Mouse (Mus musculus) embryonic facial prominence, embryonic 13.5 days (tissue): Measurements from ENCODE around the gene Sec11a. TPM values are rescaled to one million over a fixed set of nuclear protein-coding genes. Genes with fewer than 3 reads are reported as not detected.
A peak's percentile ranks its signal among the peaks of the same experiment; 100 is the strongest.

Experiments
- ATAC-seq: fragments of 200-750 bp; cut with Nextera tagmentation; 2 replicates; pipeline ENCODE4 v1.8.0; 2017; ENCODE audit warnings: low read depth; ENCODE audit not compliant: insufficient number of reproducible peaks, insufficient read depth, low FRiP score, low TSS enrichment
- H3K27ac ChIP-seq: fragments of 300-500 bp; sonication (generic); 2 replicates; pipeline ENCODE4 v1.5.1; 2015; ENCODE audit warnings: moderate library complexity, mild to moderate bottlenecking, inconsistent platforms
- H3K27me3 ChIP-seq: fragments of 300-500 bp; sonication (generic); 2 replicates; pipeline ENCODE4 v1.6.1; 2015; ENCODE audit warnings: mild to moderate bottlenecking, inconsistent platforms
- H3K36me3 ChIP-seq: fragments of 300-500 bp; sonication (generic); 2 replicates; pipeline ENCODE4 v1.6.1; 2015; ENCODE audit warnings: mild to moderate bottlenecking, inconsistent platforms
- H3K4me1 ChIP-seq: fragments of 300-500 bp; sonication (generic); 2 replicates; pipeline ENCODE4 v1.6.1; 2015; ENCODE audit warnings: inconsistent platforms
- H3K4me2 ChIP-seq: fragments of 300-500 bp; sonication (generic); 2 replicates; pipeline ENCODE4 v1.6.1; 2015; ENCODE audit warnings: moderate library complexity, mild to moderate bottlenecking, inconsistent platforms
- H3K4me3 ChIP-seq: fragments of 300-500 bp; sonication (generic); 2 replicates; pipeline ENCODE4 v1.5.1; 2015; ENCODE audit warnings: mild to moderate bottlenecking, inconsistent platforms
- H3K9ac ChIP-seq: fragments of 300-500 bp; sonication (generic); 2 replicates; pipeline ENCODE4 v1.6.1; 2015; ENCODE audit warnings: mild to moderate bottlenecking, inconsistent platforms
- H3K9me3 ChIP-seq: fragments of 300-500 bp; sonication (generic); 2 replicates; pipeline ENCODE4 v1.6.1; 2016; ENCODE audit warnings: inconsistent platforms
- WGBS: fragments of 180-500 bp; shearing (Covaris S2); methylation state at CpG from one replicate; pipeline ENCODE4 v1.1.7; 2015; ENCODE audit warnings: mixed read lengths; 5-methylcytosine and 5-hydroxymethylcytosine counted together
- polyA plus RNA-seq: library from polyadenylated mRNA; unstranded; fragments of >200 nt; fragmentation: Nextera tagmentation; extraction: Ambion mirVana; gene quantifications from 2 replicates; pipeline ENCODE4 v1.2.1, GENCODE M21; 2015

The Sec11a gene
- polyA plus RNA-seq, 1 experiment from 2014 or later: 212 TPM

GRCm38 (mm10) chr7:80894196-80894595 lies 53.4 kb downstream of the Sec11a start:
- Histone ChIP-seq H3K4me2 (no peak overlapping the region), H3K4me3 (no peak overlapping the region), H3K36me3 (peaks cover 87% of the 10 kb centered on the region), H3K9me3 (no peaks in the 10 kb centered on the region), H3K27ac (no peak overlapping the region), H3K27me3 (no peaks in the 10 kb centered on the region), H3K9ac (no peak overlapping the region), H3K4me1 (peaks cover 8% of the 10 kb centered on the region)
- ATAC-seq: no peak
- 85% methylated on average over 7 of the region's 7 CpGs for WGBS

GRCm38 (mm10) chr7:80893753-80894129 lies 53.8 kb downstream of the Sec11a start:
- no peak for ATAC-seq
- no peaks in the 10 kb centered on the region for H3K9me3 ChIP-seq
- no peak overlapping the region for H3K4me3 ChIP-seq
- H3K27me3 ChIP-seq: no peaks in the 10 kb centered on the region
- H3K4me1 ChIP-seq: peaks cover 12% of the 10 kb centered on the region
- H3K9ac ChIP-seq: 0 out of 2 replicates have a peak overlapping the region, but pooled peaks have one; percentile 27
- H3K36me3 ChIP-seq: peaks cover 84% of the 10 kb centered on the region
- 87% methylated on average over 6 of the region's 6 CpGs for WGBS
- no peak overlapping the region for H3K27ac ChIP-seq
- no peak overlapping the region for H3K4me2 ChIP-seq

- no peak overlapping the region for H3K27ac ChIP-seq
- no peak for ATAC-seq
- H3K9ac ChIP-seq: 0 out of 2 replicates have a peak overlapping the region, but pooled peaks have one; percentile 27
- no peaks in the 10 kb centered on the region for H3K27me3 ChIP-seq
- H3K4me3 ChIP-seq: no peak overlapping the region
- WGBS: 95% methylated on average over 15 of the region's 15 CpGs
- H3K36me3 ChIP-seq: peaks cover 84% of the 10 kb centered on the region
- H3K4me2 ChIP-seq: no peak overlapping the region
- no peaks in the 10 kb centered on the region for H3K9me3 ChIP-seq
- H3K4me1 ChIP-seq: peaks cover 13% of the 10 kb centered on the region
Measured at GRCm38 (mm10) chr7:80893086-80893752, 54.4 kb downstream of the Sec11a start.

- Histone ChIP-seq H3K9ac (peak overlapping the region; percentile 55), H3K36me3 (peaks cover 56% of the 10 kb centered on the region), H3K4me2 (peak overlapping the region; percentile 16), H3K4me1 (peaks cover 13% of the 10 kb centered on the region), H3K27me3 (no peaks in the 10 kb centered on the region), H3K9me3 (no peaks in the 10 kb centered on the region), H3K27ac (peak overlapping the region; percentile 86), H3K4me3 (no peak overlapping the region)
- ATAC-seq: no peak
- WGBS: 69% methylated on average over 13 of the region's 13 CpGs
Measured at GRCm38 (mm10) chr7:80889841-80890241, 57.7 kb downstream of the Sec11a start.

- Histone ChIP-seq H3K4me2 (peak overlapping the region; percentile 16), H3K36me3 (peaks cover 48% of the 10 kb centered on the region), H3K9ac (peak overlapping the region; percentile 55; the same call in 1 of the 2 replicates), H3K9me3 (no peaks in the 10 kb centered on the region), H3K4me3 (no peak overlapping the region), H3K27me3 (no peaks in the 10 kb centered on the region), H3K27ac (peak overlapping the region; percentile 86), H3K4me1 (peaks cover 13% of the 10 kb centered on the region)
- peak; percentile 77 for ATAC-seq
- 36% methylated on average over 9 of the region's 9 CpGs for WGBS
Measured at GRCm38 (mm10) chr7:80889021-80889511, 58.5 kb downstream of the Sec11a start.

DNA sequence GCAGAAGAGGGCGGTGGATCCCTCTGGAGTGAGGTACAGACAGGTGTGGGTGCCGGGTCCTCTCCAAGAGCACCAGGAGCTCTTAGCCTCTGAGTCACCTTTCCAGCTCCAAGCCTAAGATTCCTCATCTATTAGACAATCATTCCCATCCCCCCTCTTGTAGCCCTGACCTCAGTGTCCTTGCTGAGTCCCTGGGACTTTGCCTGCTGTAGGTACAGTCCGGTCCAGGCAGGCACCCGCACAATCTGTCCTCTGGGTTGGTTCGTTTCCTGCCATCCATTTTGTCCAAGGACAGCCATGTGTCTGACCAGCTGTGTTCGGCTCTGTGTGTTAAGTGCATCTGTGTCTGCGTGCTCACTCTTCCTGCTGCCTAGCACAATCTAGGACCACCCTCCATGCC lies 59.0 kb downstream of the Sec11a start:
- Histone ChIP-seq H3K9ac (no peak overlapping the region), H3K4me2 (no peak overlapping the region), H3K27me3 (no peaks in the 10 kb centered on the region), H3K27ac (peak overlapping the region; percentile 86), H3K36me3 (peaks cover 43% of the 10 kb centered on the region), H3K9me3 (no peaks in the 10 kb centered on the region), H3K4me3 (no peak overlapping the region), H3K4me1 (peaks cover 13% of the 10 kb centered on the region)
- 73% methylated on average over 7 of the region's 7 CpGs for WGBS
- no peak for ATAC-seq

DNA sequence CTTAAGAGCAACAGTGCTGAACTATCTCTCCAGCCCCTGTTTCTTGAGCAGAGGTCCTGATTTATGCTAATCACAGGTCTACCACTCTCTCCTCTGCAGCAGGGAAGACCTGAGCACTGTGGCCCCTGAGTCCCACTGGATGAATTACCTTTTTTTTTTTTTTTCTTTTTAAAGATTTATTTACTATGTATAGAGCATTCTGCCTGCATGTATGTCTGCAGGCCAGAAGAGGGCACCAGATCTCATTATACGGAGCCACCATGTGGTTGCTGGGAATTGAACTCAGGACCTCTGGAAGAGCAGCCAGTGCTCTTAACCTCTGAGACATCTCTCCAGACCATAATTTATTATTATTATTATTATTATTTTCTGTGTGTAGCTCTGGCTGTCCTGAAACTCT lies 61.9 kb downstream of the Sec11a start:
- Histone ChIP-seq H3K4me3 (no peak overlapping the region), H3K27me3 (no peaks in the 10 kb centered on the region), H3K4me2 (no peak overlapping the region), H3K9ac (no peak overlapping the region), H3K4me1 (peaks cover 17% of the 10 kb centered on the region), H3K36me3 (peaks cover 14% of the 10 kb centered on the region), H3K9me3 (no peaks in the 10 kb centered on the region), H3K27ac (no peak overlapping the region)
- WGBS: 11% methylated on average over 1 of the region's 1 CpGs
- no peak for ATAC-seq

DNA sequence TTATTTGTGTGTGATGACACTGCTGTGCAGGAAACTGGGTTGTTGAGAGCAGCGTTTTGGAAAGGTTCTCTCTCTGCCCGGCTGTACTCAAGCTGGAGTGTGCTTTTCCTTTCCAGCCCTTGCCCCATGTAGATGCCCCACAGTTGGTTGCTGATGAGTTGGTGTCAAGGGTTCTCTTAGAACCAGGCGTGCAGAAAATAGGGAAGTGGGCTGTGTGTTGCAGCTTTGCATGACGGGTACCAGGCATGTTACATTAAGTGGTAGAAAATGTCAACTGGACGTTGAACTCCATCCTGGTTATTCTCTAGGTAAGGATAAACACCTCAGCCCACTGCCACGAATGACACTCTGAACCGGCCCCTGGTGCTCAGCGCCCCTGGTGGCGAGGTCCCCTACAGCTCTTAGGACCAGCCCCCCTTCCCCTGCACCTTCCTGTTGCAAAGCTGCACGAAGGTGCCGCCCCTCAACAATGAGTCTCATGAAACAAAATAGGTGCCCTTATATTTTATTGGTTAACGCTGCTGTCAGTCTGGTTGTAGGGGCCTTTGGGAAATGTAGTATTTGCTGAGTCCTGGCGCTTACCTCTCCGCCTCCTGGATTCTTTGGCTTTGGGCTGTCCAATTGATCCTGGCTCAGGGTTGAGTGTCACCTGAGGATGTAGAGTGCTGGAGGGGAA lies 64.6 kb downstream of the Sec11a start:
- Histone ChIP-seq H3K4me2 (peak overlapping the region; percentile 57), H3K4me3 (peak overlapping the region; percentile 30), H3K9me3 (no peaks in the 10 kb centered on the region), H3K36me3 (peaks cover 7% of the 10 kb centered on the region), H3K27ac (no peak overlapping the region), H3K4me1 (peaks cover 4% of the 10 kb centered on the region; the same call in 1 of the 2 replicates), H3K9ac (peak overlapping the region; percentile 55; the same call in 1 of the 2 replicates), H3K27me3 (no peaks in the 10 kb centered on the region)
- ATAC-seq: peak; percentile 78
- WGBS: 21% methylated on average over 14 of the region's 14 CpGs

DNA sequence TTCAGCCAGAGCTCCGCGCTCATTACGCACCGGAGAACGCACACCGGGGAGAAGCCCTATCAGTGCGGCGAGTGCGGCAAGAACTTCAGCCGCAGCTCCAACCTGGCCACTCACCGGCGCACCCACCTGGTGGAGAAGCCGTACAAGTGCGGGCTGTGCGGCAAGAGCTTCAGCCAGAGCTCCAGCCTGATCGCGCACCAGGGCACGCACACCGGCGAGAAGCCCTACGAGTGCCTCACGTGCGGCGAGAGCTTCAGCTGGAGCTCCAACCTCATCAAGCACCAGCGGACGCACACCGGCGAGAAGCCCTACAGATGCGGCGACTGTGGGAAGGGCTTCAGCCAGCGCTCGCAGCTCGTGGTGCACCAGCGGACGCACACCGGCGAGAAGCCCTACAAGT lies 71.9 kb downstream of the Sec11a start:
- Histone ChIP-seq H3K9me3 (no peaks in the 10 kb centered on the region), H3K9ac (no peak overlapping the region), H3K4me3 (no peak overlapping the region), H3K4me2 (no peak overlapping the region), H3K36me3 (peaks cover 73% of the 10 kb centered on the region), H3K4me1 (peaks cover 4% of the 10 kb centered on the region; the same call in 1 of the 2 replicates), H3K27me3 (no peaks in the 10 kb centered on the region), H3K27ac (no peak overlapping the region)
- 39% methylated on average over 37 of the region's 37 CpGs for WGBS
- ATAC-seq: no peak

DNA sequence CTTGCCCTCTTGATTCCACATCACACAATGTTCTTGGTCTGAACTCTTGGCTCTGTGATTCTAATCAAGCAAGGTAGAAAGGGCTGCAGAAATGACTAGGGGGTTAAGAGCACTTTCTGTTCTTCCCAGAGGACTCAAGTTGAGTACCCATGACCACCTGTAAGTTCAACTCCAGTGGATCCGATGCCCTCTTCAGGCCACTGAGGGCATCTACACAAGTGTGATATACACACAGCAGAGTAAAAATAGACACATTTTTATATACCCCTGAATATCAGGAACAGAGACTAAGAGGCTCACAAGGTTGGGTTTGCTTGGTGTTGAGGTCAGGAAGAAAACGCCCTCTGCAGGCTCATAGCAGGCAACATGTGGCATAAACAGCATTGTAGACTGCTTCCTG lies 73.9 kb downstream of the Sec11a start:
- ATAC-seq: no peak
- H3K9me3 ChIP-seq: no peaks in the 10 kb centered on the region
- H3K4me2 ChIP-seq: no peak overlapping the region
- H3K36me3 ChIP-seq: peaks cover 90% of the 10 kb centered on the region
- H3K9ac ChIP-seq: no peak overlapping the region
- WGBS: 96% methylated on average over 2 of the region's 2 CpGs
- H3K27me3 ChIP-seq: no peaks in the 10 kb centered on the region
- no peak overlapping the region for H3K27ac ChIP-seq
- no peak overlapping the region for H3K4me3 ChIP-seq
- peaks cover 4% of the 10 kb centered on the region; the same call in 1 of the 2 replicates for H3K4me1 ChIP-seq

DNA sequence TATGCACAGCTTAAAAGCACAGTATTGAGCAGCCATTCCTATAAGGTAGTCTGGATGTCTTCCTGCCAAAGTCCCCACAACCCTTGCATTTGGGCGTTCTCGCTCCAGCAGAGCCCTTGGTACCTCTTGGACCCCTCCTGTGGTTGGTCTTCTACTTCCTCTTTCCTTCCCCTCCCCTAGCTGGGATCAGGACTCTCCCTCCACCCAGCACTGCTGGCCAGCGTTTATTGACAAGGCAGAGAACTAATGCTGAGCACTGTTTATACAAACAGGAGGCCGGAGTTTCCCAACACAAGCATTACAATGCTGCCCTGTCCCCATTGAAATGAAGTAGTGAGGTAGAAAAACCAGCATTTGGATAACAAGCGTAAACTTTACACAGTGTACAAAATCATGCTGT lies 74.5 kb downstream of the Sec11a start:
- H3K27ac ChIP-seq: no peak overlapping the region
- H3K4me3 ChIP-seq: no peak overlapping the region
- H3K4me1 ChIP-seq: peaks cover 4% of the 10 kb centered on the region; the same call in 1 of the 2 replicates
- H3K9ac ChIP-seq: no peak overlapping the region
- 92% methylated on average over 5 of the region's 5 CpGs for WGBS
- H3K4me2 ChIP-seq: no peak overlapping the region
- no peaks in the 10 kb centered on the region for H3K27me3 ChIP-seq
- H3K9me3 ChIP-seq: no peaks in the 10 kb centered on the region
- ATAC-seq: no peak
- H3K36me3 ChIP-seq: peaks cover 93% of the 10 kb centered on the region

DNA sequence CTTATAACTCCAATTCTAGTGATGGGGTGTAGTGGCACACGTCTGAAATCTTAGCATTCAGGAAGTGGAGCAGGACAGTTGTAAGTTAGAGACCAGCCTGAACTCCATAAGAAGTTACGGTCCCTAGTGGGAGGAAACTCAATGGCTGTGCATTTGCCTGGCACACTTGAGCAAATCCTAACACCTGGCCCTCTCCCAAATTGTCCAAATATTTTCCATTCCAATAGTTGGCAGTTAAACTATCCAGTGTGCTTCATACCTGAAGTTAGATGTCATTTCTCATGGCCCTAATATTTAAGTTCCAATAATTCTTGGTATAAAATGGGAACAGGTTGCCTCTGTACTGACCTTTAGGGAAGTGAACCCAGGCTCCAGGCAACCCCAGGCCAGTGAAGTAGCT lies 78.9 kb downstream of the Sec11a start:
- Histone ChIP-seq H3K4me1 (peaks cover 12% of the 10 kb centered on the region), H3K9me3 (no peaks in the 10 kb centered on the region), H3K4me3 (no peak overlapping the region), H3K27ac (no peak overlapping the region), H3K27me3 (no peaks in the 10 kb centered on the region), H3K36me3 (peaks cover 94% of the 10 kb centered on the region), H3K9ac (no peak overlapping the region), H3K4me2 (no peak overlapping the region)
- ATAC-seq: no peak
- WGBS: 95% methylated on average over 2 of the region's 2 CpGs
